Mouse (Mus musculus) forebrain, embryonic 12.5 days (tissue): ENCODE measurements around the gene Skap2. TPM values are rescaled to one million over a fixed set of nuclear protein-coding genes. Genes with fewer than 3 reads are reported as not detected.

Source experiments
- ATAC-seq: fragments of 200-750 bp; cut with Nextera tagmentation; 2 replicates; pipeline ENCODE4 v1.8.0; 2017; ENCODE audit warnings: moderate TSS enrichment; ENCODE audit not compliant: low FRiP score
- H3K27ac ChIP-seq: fragments of 300-500 bp; sonication (generic); 2 replicates; pipeline ENCODE4 v1.5.1; 2016; ENCODE audit warnings: mild to moderate bottlenecking
- H3K27me3 ChIP-seq: fragments of 300-500 bp; sonication (generic); 2 replicates; pipeline ENCODE4 v1.6.1; 2016; ENCODE audit warnings: mild to moderate bottlenecking
- H3K36me3 ChIP-seq: fragments of 300-500 bp; sonication (generic); replicated peaks from 2 replicates; pipeline ENCODE4 v1.6.1; 2016; ENCODE audit warnings: mild to moderate bottlenecking
- H3K4me1 ChIP-seq: fragments of 300-500 bp; sonication (generic); 2 replicates; pipeline ENCODE4 v1.6.1; 2016
- H3K4me2 ChIP-seq: fragments of 300-500 bp; sonication (generic); 2 replicates; pipeline ENCODE4 v1.6.1; 2016; ENCODE audit warnings: mild to moderate bottlenecking, moderate library complexity
- H3K4me3 ChIP-seq: fragments of 300-500 bp; sonication (generic); replicated peaks from 2 replicates; pipeline ENCODE4 v1.5.1; 2016; ENCODE audit warnings: mild to moderate bottlenecking
- H3K9ac ChIP-seq: fragments of 300-500 bp; sonication (generic); 2 replicates; pipeline ENCODE4 v1.6.1; 2016; ENCODE audit warnings: mild to moderate bottlenecking
- H3K9me3 ChIP-seq: fragments of 300-500 bp; sonication (generic); 2 replicates; pipeline ENCODE4 v1.6.1; 2016
- WGBS: fragments of 180-500 bp; shearing (Covaris S2); methylation state at CpG from one replicate; pipeline ENCODE4 v1.1.7; 2016; 5-methylcytosine and 5-hydroxymethylcytosine counted together
- polyA plus RNA-seq: library from polyadenylated mRNA; unstranded; fragments of >200 nt; fragmentation: Nextera tagmentation; extraction: Ambion mirVana; gene quantifications from 2 replicates; pipeline ENCODE4 v1.2.1, GENCODE M21; 2016

The Skap2 gene
- polyA plus RNA-seq, 1 experiment from 2014 or later, result 6.6 TPM

DNA sequence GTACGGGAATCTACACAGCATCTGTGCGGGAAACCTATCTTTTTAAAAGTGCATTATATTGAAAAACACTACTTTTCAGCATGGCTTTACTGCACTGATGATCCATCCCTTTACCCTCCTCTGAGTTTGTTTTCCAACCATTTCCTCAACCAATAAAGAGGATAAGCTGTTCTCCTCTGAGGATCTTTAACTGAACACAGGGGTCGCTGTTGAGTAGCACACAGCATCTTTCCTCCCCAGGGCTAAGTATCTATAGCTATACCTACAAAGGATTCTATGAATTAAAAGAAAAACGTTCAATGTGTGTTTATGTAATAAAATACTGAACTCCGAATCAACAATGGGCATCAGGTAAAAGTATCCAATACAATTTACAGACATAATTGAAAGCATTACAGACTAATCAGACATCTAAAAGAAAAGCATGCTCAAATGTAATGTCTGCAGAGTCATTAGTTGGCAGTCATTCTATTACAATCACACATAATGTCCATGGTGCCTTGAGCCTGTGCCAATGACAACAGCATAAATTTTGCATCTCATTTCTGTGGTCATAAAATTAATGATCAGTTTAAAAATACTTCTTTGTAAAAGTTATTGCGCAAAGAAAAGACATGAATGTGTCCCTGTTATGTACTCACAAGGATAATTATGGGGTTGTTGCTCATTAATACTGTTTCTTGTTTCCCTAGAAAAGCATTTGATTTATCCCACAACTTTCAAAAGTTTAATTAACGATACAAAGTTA lies 13.8 kb downstream of the Skap2 start:
- Histone ChIP-seq H3K27me3 (peaks cover 26% of the 10 kb centered on the region), H3K9ac (no peak overlapping the region), H3K27ac (no peak overlapping the region), H3K4me2 (no peak overlapping the region), H3K4me3 (no peak overlapping the region), H3K36me3 (no peaks in the 10 kb centered on the region), H3K4me1 (no peaks in the 10 kb centered on the region), H3K9me3 (no peaks in the 10 kb centered on the region)
- WGBS, result 51% methylated on average over 7 of the region's 7 CpGs
- ATAC-seq, result no peak

DNA sequence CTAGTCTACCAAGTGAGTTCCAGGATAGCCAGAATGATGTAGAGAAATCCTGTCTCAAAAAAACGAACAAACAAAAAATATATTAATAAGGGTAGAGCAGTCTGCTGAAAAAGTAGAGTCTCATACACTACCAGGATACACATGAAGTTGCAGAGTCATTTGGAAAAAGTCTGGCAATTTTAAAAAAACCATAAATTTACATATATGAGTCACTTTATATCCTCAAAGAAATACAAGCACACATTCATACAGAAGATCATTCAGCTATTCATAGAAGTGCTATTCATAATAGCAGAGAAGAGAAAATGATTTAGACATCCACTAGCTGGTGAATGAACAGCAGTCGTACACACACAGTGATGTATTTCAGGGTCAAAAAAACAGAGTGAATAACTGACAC lies 24.4 kb downstream of the Skap2 start:
- Histone ChIP-seq H3K9me3 (no peaks in the 10 kb centered on the region), H3K4me3 (no peak overlapping the region), H3K4me1 (no peaks in the 10 kb centered on the region), H3K27me3 (no peaks in the 10 kb centered on the region), H3K9ac (no peak overlapping the region), H3K4me2 (no peak overlapping the region), H3K36me3 (no peaks in the 10 kb centered on the region), H3K27ac (no peak overlapping the region)
- WGBS, result 75% methylated on average over 2 of the region's 2 CpGs
- ATAC-seq, result no peak

DNA sequence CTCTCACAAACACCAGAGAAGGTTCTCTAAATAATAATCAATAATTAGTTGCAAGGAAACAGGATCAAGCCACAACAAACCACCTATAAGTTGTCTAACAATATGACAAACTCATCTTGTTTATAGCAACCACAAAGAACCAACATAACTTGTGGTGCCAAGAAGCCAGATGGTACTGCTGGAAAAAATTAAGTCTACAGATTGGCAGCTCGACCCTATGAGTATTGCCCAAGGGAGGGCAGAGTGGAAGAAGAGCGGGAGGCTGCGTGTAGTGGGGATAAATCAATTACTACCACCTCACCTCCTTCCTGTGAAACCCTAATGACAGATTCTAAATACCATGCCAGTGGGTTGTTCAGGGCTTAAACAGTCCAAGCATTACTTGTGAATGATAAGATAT lies 34.7 kb downstream of the Skap2 start:
- Histone ChIP-seq H3K4me3 (no peak overlapping the region), H3K4me2 (no peak overlapping the region), H3K27me3 (no peaks in the 10 kb centered on the region), H3K27ac (no peak overlapping the region), H3K4me1 (no peaks in the 10 kb centered on the region; the same call in 1 of the 2 replicates), H3K36me3 (no peaks in the 10 kb centered on the region), H3K9ac (no peak overlapping the region), H3K9me3 (no peaks in the 10 kb centered on the region)
- no peak for ATAC-seq
- 83% methylated on average over 3 of the region's 3 CpGs for WGBS

DNA sequence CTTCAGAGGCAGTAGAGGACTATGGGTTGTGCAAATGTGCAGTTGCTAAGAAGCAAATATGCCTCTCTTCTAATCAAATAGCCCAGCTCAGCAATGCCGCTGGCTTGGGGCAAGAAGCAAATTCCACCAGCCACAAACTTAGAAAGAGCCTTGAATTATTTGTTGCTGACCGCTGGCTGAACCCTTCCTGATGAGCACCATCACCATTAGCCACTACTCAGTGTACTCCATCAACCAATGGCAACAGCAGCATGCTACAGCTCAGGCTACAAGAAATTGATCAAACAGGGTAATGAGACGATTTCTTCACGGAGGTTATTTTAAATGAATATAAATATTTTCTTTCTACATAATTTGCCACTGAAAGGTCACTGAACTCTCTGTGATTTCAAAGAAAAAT lies 36.6 kb downstream of the Skap2 start:
- no peak overlapping the region for H3K4me3 ChIP-seq
- 54% methylated on average over 4 of the region's 4 CpGs for WGBS
- ATAC-seq, result no peak
- H3K4me1 ChIP-seq, result no peaks in the 10 kb centered on the region; the same call in 1 of the 2 replicates
- H3K27me3 ChIP-seq, result no peaks in the 10 kb centered on the region
- H3K27ac ChIP-seq, result no peak overlapping the region
- no peak overlapping the region for H3K9ac ChIP-seq
- no peaks in the 10 kb centered on the region for H3K36me3 ChIP-seq
- H3K9me3 ChIP-seq, result no peaks in the 10 kb centered on the region
- no peak overlapping the region for H3K4me2 ChIP-seq

DNA sequence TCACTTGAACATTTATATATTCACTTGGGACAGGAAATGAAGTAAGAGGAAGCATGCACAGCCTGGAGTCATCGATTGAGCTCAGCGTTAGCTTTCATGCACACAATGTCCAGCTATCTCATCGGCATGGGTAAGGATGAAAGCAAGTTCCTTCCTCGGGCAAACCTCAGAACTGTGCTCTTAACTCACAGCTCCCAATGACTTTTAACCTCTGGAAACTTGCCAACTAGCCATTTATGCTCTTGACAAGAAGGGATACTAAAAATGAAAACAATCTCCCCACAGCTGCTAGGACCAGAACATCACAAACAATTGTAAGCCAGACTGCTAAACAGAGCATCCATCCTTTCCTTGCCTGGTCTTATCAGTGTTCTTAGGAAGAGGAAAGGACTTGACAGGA lies 53.4 kb downstream of the Skap2 start:
- Histone ChIP-seq H3K27ac (no peak overlapping the region), H3K9me3 (no peaks in the 10 kb centered on the region), H3K36me3 (no peaks in the 10 kb centered on the region), H3K4me2 (no peak overlapping the region), H3K27me3 (peaks cover 3% of the 10 kb centered on the region; the same call in 1 of the 2 replicates), H3K9ac (no peak overlapping the region), H3K4me1 (no peaks in the 10 kb centered on the region), H3K4me3 (no peak overlapping the region)
- WGBS, result 86% methylated on average over 4 of the region's 4 CpGs
- ATAC-seq, result no peak

DNA sequence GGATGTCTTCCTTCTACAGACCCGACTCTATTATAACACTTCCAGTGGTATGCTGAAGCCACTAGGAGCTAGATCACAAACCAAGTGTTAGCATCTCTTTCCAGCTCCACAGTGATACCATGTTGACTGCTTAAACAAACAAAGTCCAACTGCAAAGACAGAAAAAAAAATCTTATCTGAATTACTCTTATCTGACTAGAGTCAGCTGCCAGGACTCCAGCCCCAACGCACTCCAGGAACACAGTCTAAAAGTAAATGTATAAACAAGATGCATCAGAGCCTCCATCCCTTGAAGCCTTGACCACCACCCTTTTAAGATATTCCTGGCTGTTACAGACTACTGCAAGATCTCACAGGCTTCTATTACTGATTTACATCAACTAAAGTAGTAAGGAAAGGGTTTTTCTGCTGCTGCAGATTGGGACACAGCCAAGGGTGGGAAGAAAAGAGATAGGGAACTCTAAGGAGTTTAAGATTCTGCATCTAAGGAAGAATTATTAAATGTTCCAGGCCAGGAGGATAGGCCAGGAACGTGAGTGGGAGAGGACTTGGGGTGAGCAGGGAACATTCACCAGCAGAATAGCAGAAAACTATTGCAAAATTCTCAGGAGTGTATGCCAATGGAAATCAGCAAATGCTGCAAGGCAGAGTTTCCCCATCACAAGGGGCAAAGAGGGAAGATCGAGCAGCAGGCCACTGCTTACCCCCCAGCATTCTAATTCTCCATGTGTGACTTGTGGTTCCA lies 56.1 kb downstream of the Skap2 start:
- no peaks in the 10 kb centered on the region for H3K9me3 ChIP-seq
- H3K9ac ChIP-seq, result no peak overlapping the region
- no peaks in the 10 kb centered on the region for H3K36me3 ChIP-seq
- no peak overlapping the region for H3K4me3 ChIP-seq
- no peak overlapping the region for H3K27ac ChIP-seq
- 86% methylated on average over 4 of the region's 4 CpGs for WGBS
- H3K27me3 ChIP-seq, result peaks cover 3% of the 10 kb centered on the region; the same call in 1 of the 2 replicates
- ATAC-seq, result no peak
- H3K4me1 ChIP-seq, result no peaks in the 10 kb centered on the region
- H3K4me2 ChIP-seq, result no peak overlapping the region

DNA sequence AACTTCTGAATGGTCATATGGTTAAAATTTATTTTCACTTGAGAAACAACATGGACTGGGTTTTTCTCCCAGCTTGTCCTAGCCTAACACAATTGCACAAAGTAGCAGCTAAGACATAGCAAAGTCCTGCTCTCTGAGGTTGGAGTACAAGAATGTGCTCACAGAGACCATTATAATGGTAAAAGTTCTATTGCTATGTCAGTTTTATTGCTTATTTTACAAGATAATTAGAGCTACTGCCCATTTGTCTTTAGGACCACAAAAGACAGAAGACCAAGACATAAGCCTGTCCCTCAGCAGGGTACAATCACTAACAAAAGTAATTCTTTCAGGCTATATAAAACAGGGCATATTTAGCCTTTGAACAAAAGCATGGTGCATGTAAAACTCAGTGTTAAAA lies 64.7 kb downstream of the Skap2 start:
- Histone ChIP-seq H3K27me3 (peaks cover 10% of the 10 kb centered on the region), H3K27ac (no peak overlapping the region), H3K4me2 (no peak overlapping the region), H3K4me1 (no peaks in the 10 kb centered on the region), H3K36me3 (no peaks in the 10 kb centered on the region), H3K4me3 (no peak overlapping the region), H3K9ac (no peak overlapping the region), H3K9me3 (no peaks in the 10 kb centered on the region)
- ATAC-seq, result no peak

DNA sequence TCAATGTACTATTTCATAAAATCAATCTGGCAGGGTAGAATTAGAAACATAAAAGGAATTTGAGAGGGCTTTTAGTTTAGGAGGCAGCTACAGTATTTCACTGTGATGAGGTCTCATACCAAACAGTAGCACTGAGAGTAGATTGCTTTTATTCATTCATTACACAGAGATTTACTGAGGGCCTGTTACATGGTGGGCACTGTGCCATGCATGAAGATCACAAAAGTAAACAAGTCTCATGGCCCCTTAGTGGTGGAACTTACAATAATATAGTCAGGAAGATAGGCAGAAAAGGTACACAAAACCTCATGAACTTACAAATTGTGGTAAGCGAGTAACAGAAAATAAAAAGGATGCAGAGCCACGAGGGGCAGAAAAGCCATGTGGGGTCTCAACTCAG lies 67.4 kb downstream of the Skap2 start:
- no peak for ATAC-seq
- no peak overlapping the region for H3K27ac ChIP-seq
- H3K9ac ChIP-seq, result no peak overlapping the region
- H3K9me3 ChIP-seq, result no peaks in the 10 kb centered on the region
- H3K36me3 ChIP-seq, result no peaks in the 10 kb centered on the region
- no peaks in the 10 kb centered on the region for H3K4me1 ChIP-seq
- no peak overlapping the region for H3K4me2 ChIP-seq
- 86% methylated on average over 2 of the region's 2 CpGs for WGBS
- no peak overlapping the region for H3K4me3 ChIP-seq
- peaks cover 31% of the 10 kb centered on the region for H3K27me3 ChIP-seq

DNA sequence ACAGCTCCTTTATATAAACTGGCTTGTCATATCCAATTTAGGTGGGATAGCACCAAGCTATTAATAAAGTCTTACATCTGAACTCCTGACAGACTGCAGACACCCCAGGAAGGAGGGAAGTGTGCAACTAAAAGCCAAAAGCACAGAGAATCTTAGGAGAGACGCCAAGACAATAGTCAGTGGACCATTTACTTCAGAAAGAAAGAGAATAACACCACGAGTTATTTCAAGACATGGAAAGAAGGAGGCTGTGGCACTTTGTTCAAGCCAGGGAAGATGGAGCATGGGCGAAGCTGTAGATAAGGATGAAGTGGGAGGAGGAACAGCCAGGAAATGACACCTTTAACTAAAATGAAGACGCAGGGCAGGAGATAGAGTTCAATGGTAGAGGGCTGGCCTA lies 78.4 kb downstream of the Skap2 start:
- no peak for ATAC-seq
- H3K9me3 ChIP-seq, result no peaks in the 10 kb centered on the region
- 76% methylated on average over 4 of the region's 4 CpGs for WGBS
- no peaks in the 10 kb centered on the region for H3K4me1 ChIP-seq
- no peak overlapping the region for H3K4me3 ChIP-seq
- H3K4me2 ChIP-seq, result no peak overlapping the region
- no peak overlapping the region for H3K9ac ChIP-seq
- no peak overlapping the region for H3K27ac ChIP-seq
- no peaks in the 10 kb centered on the region for H3K36me3 ChIP-seq
- peaks cover 46% of the 10 kb centered on the region for H3K27me3 ChIP-seq

DNA sequence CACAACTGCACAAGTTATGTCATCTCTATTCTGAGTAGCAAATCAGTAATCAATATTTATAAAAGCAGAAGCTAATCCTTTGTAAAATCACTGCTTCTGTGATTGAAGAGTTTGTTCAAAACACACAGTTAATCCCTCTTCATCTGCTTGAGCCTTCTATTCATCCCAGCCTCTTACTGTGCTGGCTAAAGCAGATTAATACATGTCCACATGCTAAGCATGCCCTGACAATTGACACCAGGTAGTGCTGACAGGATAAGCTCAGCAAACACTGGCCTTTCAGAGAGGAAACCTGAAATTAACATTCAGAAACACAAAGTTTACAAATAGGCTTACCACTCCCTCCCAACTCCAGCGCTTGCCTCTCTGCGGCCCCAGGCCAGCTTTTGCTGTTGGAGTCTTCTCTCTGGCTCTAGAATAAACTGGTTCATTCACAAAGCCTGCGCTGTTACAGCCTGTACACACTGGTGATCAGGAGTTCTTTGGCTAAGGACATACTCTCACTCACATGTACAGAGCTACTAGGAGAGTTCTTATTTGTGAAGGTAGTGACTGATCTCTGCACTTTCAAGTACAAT lies 79.2 kb downstream of the Skap2 start:
- Histone ChIP-seq H3K4me2 (no peak overlapping the region), H3K9ac (no peak overlapping the region), H3K27me3 (peaks cover 49% of the 10 kb centered on the region), H3K27ac (no peak overlapping the region), H3K4me3 (no peak overlapping the region), H3K4me1 (no peaks in the 10 kb centered on the region), H3K9me3 (no peaks in the 10 kb centered on the region), H3K36me3 (no peaks in the 10 kb centered on the region)
- 18% methylated on average over 3 of the region's 3 CpGs for WGBS
- no peak for ATAC-seq

DNA sequence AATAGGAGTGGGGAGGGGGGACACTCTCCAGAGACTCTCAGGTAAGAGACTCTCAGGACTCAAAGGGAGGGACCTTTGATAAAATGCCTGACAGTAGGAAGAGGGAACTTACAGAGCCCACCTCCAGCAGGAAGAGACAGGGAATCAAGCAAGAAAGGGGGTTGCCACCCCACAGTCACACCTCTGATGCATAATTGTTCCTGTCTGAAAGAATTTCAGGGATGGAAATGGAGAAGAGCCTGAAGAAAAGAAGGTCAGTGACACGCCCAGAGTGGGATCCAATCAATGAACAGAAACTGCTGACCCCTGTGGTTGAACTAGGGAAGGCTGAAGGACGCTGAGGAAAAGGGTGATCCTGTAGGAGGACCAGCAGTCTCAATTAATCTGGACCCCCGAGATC lies 85.2 kb downstream of the Skap2 start:
- WGBS, result 51% methylated on average over 3 of the region's 3 CpGs
- Histone ChIP-seq H3K9me3 (no peaks in the 10 kb centered on the region), H3K4me2 (no peak overlapping the region), H3K9ac (no peak overlapping the region), H3K27ac (no peak overlapping the region), H3K36me3 (no peaks in the 10 kb centered on the region), H3K4me1 (no peaks in the 10 kb centered on the region), H3K4me3 (no peak overlapping the region), H3K27me3 (peaks cover 48% of the 10 kb centered on the region)
- ATAC-seq, result no peak

DNA sequence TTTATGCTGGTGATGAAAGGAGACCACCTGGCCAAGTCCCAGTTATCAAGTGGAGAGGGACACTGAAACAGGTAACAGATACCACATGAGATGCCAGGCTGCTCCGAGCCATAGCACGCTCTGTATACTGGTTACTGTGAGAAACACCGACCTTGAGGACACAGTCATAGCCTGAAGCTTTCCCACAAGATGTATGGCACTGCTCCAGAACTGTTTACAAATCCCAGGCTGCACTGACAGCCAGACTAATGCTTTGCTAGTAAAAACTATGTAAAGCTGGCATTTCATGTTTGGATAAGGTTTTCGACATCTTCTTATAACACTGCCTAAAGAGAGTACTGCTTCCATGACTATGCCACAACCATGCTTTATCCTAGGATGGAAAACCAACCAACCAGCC lies 90.5 kb downstream of the Skap2 start:
- no peak overlapping the region for H3K9ac ChIP-seq
- H3K36me3 ChIP-seq, result no peaks in the 10 kb centered on the region
- no peak overlapping the region for H3K27ac ChIP-seq
- no peaks in the 10 kb centered on the region for H3K9me3 ChIP-seq
- peaks cover 21% of the 10 kb centered on the region for H3K27me3 ChIP-seq
- H3K4me2 ChIP-seq, result no peak overlapping the region
- no peaks in the 10 kb centered on the region for H3K4me1 ChIP-seq
- no peak for ATAC-seq
- 87% methylated on average over 4 of the region's 4 CpGs for WGBS
- no peak overlapping the region for H3K4me3 ChIP-seq

DNA sequence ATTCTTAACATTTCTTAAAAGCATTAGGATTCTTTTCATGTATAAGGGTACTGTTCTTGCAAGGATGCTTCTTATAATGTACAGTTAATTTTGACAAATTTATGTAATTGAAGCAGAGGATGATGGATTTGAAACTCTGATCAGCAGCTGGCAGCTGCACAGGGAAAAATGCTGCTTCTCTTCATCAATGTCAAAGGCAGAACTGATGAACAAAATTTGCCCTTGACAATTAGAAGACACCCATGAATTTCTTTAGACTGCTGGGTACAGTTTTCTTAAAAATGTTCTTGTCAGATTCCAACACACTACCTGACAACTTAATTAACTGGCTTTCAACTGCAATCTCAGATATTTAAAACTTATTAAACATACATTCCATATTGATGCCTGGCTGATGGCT lies 103.9 kb downstream of the Skap2 start:
- Histone ChIP-seq H3K27ac (no peak overlapping the region), H3K4me1 (no peaks in the 10 kb centered on the region), H3K4me3 (no peak overlapping the region), H3K36me3 (no peaks in the 10 kb centered on the region), H3K4me2 (no peak overlapping the region), H3K9me3 (no peaks in the 10 kb centered on the region), H3K27me3 (peaks cover 4% of the 10 kb centered on the region; the same call in 1 of the 2 replicates), H3K9ac (no peak overlapping the region)
- no peak for ATAC-seq
